Mouse (Mus musculus): ENCODE data around the gene Prima1.

DNA sequence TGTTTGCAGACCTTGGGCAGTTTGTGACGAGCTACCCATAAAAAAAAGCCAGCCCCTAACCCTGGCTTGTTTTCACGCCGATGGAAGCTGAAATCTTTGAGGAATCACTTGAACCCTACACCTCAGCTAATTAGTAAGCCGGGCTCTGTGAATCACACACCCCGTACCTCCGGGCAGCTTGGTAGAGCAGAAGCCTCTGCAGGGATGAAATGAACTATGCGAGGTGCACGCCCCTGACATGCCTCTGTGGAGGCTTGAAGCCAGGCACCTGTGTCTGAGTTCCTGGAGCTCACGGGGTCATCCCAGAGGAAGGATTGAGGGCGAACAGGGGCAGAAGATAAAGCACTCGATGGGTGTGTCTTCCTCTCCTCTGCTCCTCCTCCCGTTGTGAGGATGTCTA, 73.1 kb downstream of the Prima1 start:
- TF ChIP-seq CTCF (IDR thresholded peaks at IDR 0.05) (no peak), EP300 (IDR thresholded peaks at IDR 0.05; ENCODE audit: insufficient read depth, low read depth, low read length) (no peak)

Data from heart, adult 2 months (tissue).